Mouse (Mus musculus): Measurements from ENCODE around the gene Cacng2.

DNA sequence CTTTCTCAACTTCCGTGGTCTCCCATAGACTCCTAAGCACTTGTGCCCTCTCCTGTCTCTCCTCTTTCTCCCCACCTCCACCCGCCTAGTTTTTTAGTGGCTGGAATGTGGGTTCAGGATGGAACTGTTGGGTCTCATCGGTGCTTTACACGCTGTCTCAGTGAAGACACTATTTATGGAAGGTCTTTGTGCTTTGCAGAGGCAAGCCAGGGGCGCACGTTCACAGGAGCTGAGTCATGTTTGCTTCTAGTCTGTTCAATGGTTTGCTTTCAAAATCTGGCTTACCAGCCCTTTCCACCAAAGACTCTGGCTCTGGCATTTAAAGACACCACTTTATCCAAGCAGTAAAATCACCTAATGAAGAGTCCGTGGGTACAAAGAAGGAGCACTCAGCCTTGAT, 74.0 kb downstream of the Cacng2 start:
- TF ChIP-seq EP300 (IDR thresholded peaks at IDR 0.05; ENCODE audit: low read depth) (no peak), CTCF (IDR thresholded peaks at IDR 0.05; ENCODE audit: low read depth) (no peak)
